Mouse (Mus musculus): ENCODE data around the gene Fbxw7.

GRCm38 (mm10) chr3:84985121-84985625 lies 170.1 kb downstream of the Fbxw7 start:
- no peak for TF ChIP-seq POLR2A (IDR thresholded peaks at IDR 0.05; ENCODE audit: low read depth, low read length)
- TF ChIP-seq CTCF (IDR thresholded peaks at IDR 0.05; ENCODE audit: borderline replicate concordance, insufficient read depth, low read length) = no peak

Data from embryonic fibroblast, embryonic 13.5 days (primary cell).